Mouse (Mus musculus) heart, postnatal 0 days (tissue): ENCODE measurements around the gene B4galnt1. TPM values are rescaled to one million over a fixed set of nuclear protein-coding genes. Genes with fewer than 3 reads are reported as not detected.
A peak's percentile ranks its signal among the peaks of the same experiment; 100 is the strongest.
"Not testable (repeated sequence)": the region's sequence is repeated elsewhere in the genome, so short reads cannot be mapped to it uniquely, and the experiment has no call there.

Experiments
- ATAC-seq: fragments of 200-750 bp; cut with Nextera tagmentation; 2 replicates; pipeline ENCODE4 v1.8.0; 2017; ENCODE audit warnings: low read depth, moderate number of reproducible peaks, moderate library complexity; ENCODE audit not compliant: insufficient read depth
- DNase-seq: peaks from one replicate; pipeline ENCODE4 v3.0.0-alpha.2; 2016; ENCODE audit warnings: low spot score
- H3K27ac ChIP-seq: fragments of 300-500 bp; sonication (generic); 2 replicates; pipeline ENCODE4 v1.5.1; 2014; ENCODE audit warnings: low read depth, mild to moderate bottlenecking
- H3K27me3 ChIP-seq: fragments of 300-500 bp; sonication (generic); 2 replicates; pipeline ENCODE4 v1.6.1; 2014; ENCODE audit warnings: low read length, mixed read lengths; ENCODE audit not compliant: control insufficient read depth, insufficient read depth
- H3K36me3 ChIP-seq: fragments of 300-500 bp; sonication (generic); replicated peaks from 2 replicates; pipeline ENCODE4 v1.6.1; 2014; ENCODE audit warnings: low read length, mixed read lengths; ENCODE audit not compliant: control insufficient read depth, insufficient read depth
- H3K4me1 ChIP-seq: fragments of 300-500 bp; sonication (generic); 2 replicates; pipeline ENCODE4 v1.6.1; 2014; ENCODE audit warnings: antibody characterized with exemption; ENCODE audit not compliant: control insufficient read depth, insufficient read depth
- H3K4me2 ChIP-seq: fragments of 300-500 bp; sonication (generic); 2 replicates; pipeline ENCODE4 v1.6.1; 2014; ENCODE audit warnings: low read depth, mild to moderate bottlenecking, low read length, moderate library complexity
- H3K4me3 ChIP-seq: fragments of 300-500 bp; sonication (generic); 2 replicates; pipeline ENCODE4 v1.5.1; 2014; ENCODE audit warnings: low read depth, low read length
- H3K9ac ChIP-seq: fragments of 300-500 bp; sonication (generic); replicated peaks from 2 replicates; pipeline ENCODE4 v1.6.1; 2014; ENCODE audit warnings: low read depth, low read length, mixed read lengths
- H3K9me3 ChIP-seq: fragments of 300-500 bp; sonication (generic); replicated peaks from 2 replicates; pipeline ENCODE4 v1.6.1; 2016; ENCODE audit warnings: low read length; ENCODE audit not compliant: control insufficient read depth
- CTCF ChIP-seq: IDR thresholded peaks from 2 replicates; pipeline ENCODE4 v1.5.1; 2016; ENCODE audit warnings: antibody characterized with exemption, control low read depth, low read depth
- EP300 ChIP-seq: IDR thresholded peaks from 2 replicates; pipeline ENCODE4 v1.6.1; 2016; ENCODE audit warnings: antibody characterized with exemption, low read depth
- WGBS: fragments of 180-500 bp; shearing (Covaris S2); extraction: QIAGEN DNeasy Blood & Tissue Kit; methylation state at CpG from one replicate; pipeline ENCODE4 v1.1.7; 2014; 5-methylcytosine and 5-hydroxymethylcytosine counted together
- polyA plus RNA-seq: library from polyadenylated mRNA; unstranded; fragments of >200 nt; fragmentation: Nextera tagmentation; extraction: Ambion mirVana; gene quantifications from 2 replicates; pipeline ENCODE4 v1.2.1, GENCODE M21; 2015
- total RNA-seq: library from RNA; depleted of rRNA; stranded (reverse); fragments of >200 nt; gene quantifications from 2 replicates; pipeline ENCODE4 v1.2.3, GENCODE M21; 2014; ENCODE audit warnings: low replicate concordance

B4galnt1 gene
- total and polyA plus RNA-seq, 2 experiments from 2014 or later, result 0.72 to 2.3 TPM

- Histone ChIP-seq H3K36me3 (peaks cover 11% of the 10 kb centered on the region), H3K27ac (peak within 1 kb of the TSS; percentile 59), H3K27me3 (peaks cover 6% of the 10 kb centered on the region), H3K4me3 (peak within 1 kb of the TSS; percentile 59), H3K9me3 (no peaks in the 10 kb centered on the region), H3K4me1 (peaks cover 10% of the 10 kb centered on the region), H3K4me2 (peak within 1 kb of the TSS; percentile 85), H3K9ac (peak within 1 kb of the TSS; percentile 55)
- WGBS, result 4% methylated on average over 35 of the region's 35 CpGs
- TF ChIP-seq EP300 (no peak), CTCF (no peak)
- DNase-seq, result no peak
- 0 out of 2 replicates have a peak, but pooled peaks have one; percentile 10 for ATAC-seq
These were observed 24.8 kb downstream of the B4galnt1 start, which contains the start of gene Arhgef25 for GRCm38 (mm10) chr10:127189651-127190381. Arhgef25 (minus strand) TSS chr10:127190083.

GRCm38 (mm10) chr10:127190398-127191190 lies 25.6 kb downstream of the B4galnt1 start:
- no peak for TF ChIP-seq CTCF
- TF ChIP-seq EP300, result no peak
- Histone ChIP-seq H3K4me2 (peak overlapping the region; percentile 85; the same call in 1 of the 2 replicates), H3K4me1 (peaks cover 14% of the 10 kb centered on the region), H3K4me3 (peak overlapping the region; percentile 59), H3K27me3 (peaks cover 6% of the 10 kb centered on the region), H3K36me3 (peaks cover 4% of the 10 kb centered on the region), H3K27ac (peak overlapping the region; percentile 31; the same call in 1 of the 2 replicates), H3K9ac (no peak overlapping the region; the same call in 1 of the 2 replicates), H3K9me3 (no peaks in the 10 kb centered on the region)
- DNase-seq (no peak), ATAC-seq (no peak)
- 46% methylated on average over 14 of the region's 14 CpGs for WGBS

GRCm38 (mm10) chr10:127191191-127192056 lies 26.4 kb downstream of the B4galnt1 start:
- Histone ChIP-seq H3K27ac (peak overlapping the region; percentile 28), H3K4me1 (peaks cover 20% of the 10 kb centered on the region), H3K9me3 (no peaks in the 10 kb centered on the region), H3K27me3 (peaks cover 6% of the 10 kb centered on the region), H3K4me3 (no peak overlapping the region), H3K36me3 (no peaks in the 10 kb centered on the region), H3K4me2 (no peak overlapping the region), H3K9ac (no peak overlapping the region)
- TF ChIP-seq CTCF (no peak), EP300 (no peak)
- DNase-seq (no peak), ATAC-seq (no peak)
- WGBS, result 59% methylated on average over 19 of the region's 19 CpGs

- not testable (repeated sequence) for DNase-seq, H3K27me3 ChIP-seq, H3K9ac ChIP-seq, H3K4me2 ChIP-seq, ATAC-seq, H3K4me3 ChIP-seq, H3K9me3 ChIP-seq, H3K36me3 ChIP-seq, H3K27ac ChIP-seq
- 57% methylated on average over 1 of the region's 1 CpGs for WGBS
- H3K4me1 ChIP-seq, result peaks cover 22% of the 10 kb centered on the region
These were observed 27.0 kb downstream of the B4galnt1 start for GRCm38 (mm10) chr10:127192057-127192328.

- ATAC-seq (no peak), DNase-seq (no peak)
- Histone ChIP-seq H3K4me3 (no peak overlapping the region), H3K27me3 (peaks cover 5% of the 10 kb centered on the region), H3K9me3 (no peaks in the 10 kb centered on the region), H3K36me3 (peaks cover 3% of the 10 kb centered on the region; the same call in 1 of the 2 replicates), H3K4me2 (no peak overlapping the region), H3K9ac (no peak overlapping the region), H3K4me1 (peaks cover 22% of the 10 kb centered on the region), H3K27ac (no peak overlapping the region)
- TF ChIP-seq CTCF (no peak), EP300 (no peak)
- WGBS, result 90% methylated on average over 9 of the region's 9 CpGs
These were observed 28.0 kb downstream of the B4galnt1 start for GRCm38 (mm10) chr10:127193011-127193410.
